Mouse (Mus musculus) C2C12 (cell line): Measurements from ENCODE around the gene Erich6. TPM values are rescaled to one million over a fixed set of nuclear protein-coding genes. Genes with fewer than 3 reads are reported as not detected.

Experiments used
- H3K27me3 ChIP-seq: one replicate; pipeline ENCODE4 v1.6.1; 2011; ENCODE audit not compliant: control insufficient read depth, insufficient read depth, insufficient read length
- H3K36me3 ChIP-seq: one replicate; pipeline ENCODE4 v1.6.1; 2011; ENCODE audit not compliant: control insufficient read depth, insufficient read depth
- H3K4me3 ChIP-seq: one replicate; pipeline ENCODE4 v1.5.1; 2011; ENCODE audit warnings: mild to moderate bottlenecking, control low read depth; ENCODE audit not compliant: poor library complexity, insufficient read depth, severe bottlenecking
- H3K79me2 ChIP-seq: one replicate; pipeline ENCODE4 v1.6.1; 2011; ENCODE audit not compliant: control insufficient read depth, insufficient read depth
- H3K79me3 ChIP-seq: one replicate; pipeline ENCODE4 v1.6.1; 2011; ENCODE audit warnings: low read depth, control low read depth
- H3ac ChIP-seq: one replicate; pipeline ENCODE3; 2011; ENCODE audit warnings: low read depth; ENCODE audit not compliant: control insufficient read depth, insufficient read length
- CEBPB ChIP-seq: IDR thresholded peaks from one replicate; pipeline ENCODE4 v1.6.1; 2011; ENCODE audit warnings: low read depth, mild to moderate bottlenecking, control low read depth, moderate library complexity
- CTCF ChIP-seq: IDR thresholded peaks from one replicate; pipeline ENCODE4 v1.5.1; 2011; ENCODE audit not compliant: control insufficient read depth, insufficient read depth, insufficient read length
- FOSL1 ChIP-seq: IDR thresholded peaks from one replicate; pipeline ENCODE4 v1.8.0; 2011; ENCODE audit warnings: mild to moderate bottlenecking, low read length; ENCODE audit not compliant: poor library complexity, insufficient read depth, severe bottlenecking
- MAX ChIP-seq: IDR thresholded peaks from one replicate; pipeline ENCODE4 v1.6.1; 2011; ENCODE audit warnings: mild to moderate bottlenecking, control low read depth
- MYOD1 ChIP-seq: IDR thresholded peaks from one replicate; pipeline ENCODE4 v1.6.1; 2011; ENCODE audit warnings: low read depth; ENCODE audit not compliant: control insufficient read depth, insufficient read length
- MYOG ChIP-seq: IDR thresholded peaks from one replicate; pipeline ENCODE4 v1.6.1; 2011; ENCODE audit not compliant: control insufficient read depth, insufficient read length; ENCODE audit errors: extremely low read depth
- USF1 ChIP-seq: IDR thresholded peaks from one replicate; pipeline ENCODE4 v1.6.1; 2011; ENCODE audit warnings: low read depth, mild to moderate bottlenecking, control low read depth, moderate library complexity
- polyA plus RNA-seq: library from polyadenylated mRNA; unstranded; fragments of >200 nt; fragmentation: generic; extraction: Trizol; gene quantifications from one replicate; pipeline ENCODE4 v1.2.1, GENCODE M21; 2012; ENCODE audit warnings: missing spikeins

Gene Erich6
- polyA plus RNA-seq, 1 experiment = 0.06 TPM

GRCm38 (mm10) chr3:58680943-58681637, 44.1 kb upstream of the Erich6 start:
- Histone ChIP-seq H3K79me3 (peaks cover 73% of the 10 kb centered on the region), H3K79me2 (peaks cover 99% of the 10 kb centered on the region), H3K27me3 (no peaks in the 10 kb centered on the region), H3K4me3 (no peak overlapping the region), H3ac (no peak overlapping the region), H3K36me3 (peaks cover 14% of the 10 kb centered on the region)
- TF ChIP-seq MYOG (no peak), CTCF (no peak), MYOD1 (no peak), CEBPB (no peak), USF1 (no peak)

- no peaks in the 10 kb centered on the region for H3K27me3 ChIP-seq
- no peak overlapping the region for H3ac ChIP-seq
- peaks cover 23% of the 10 kb centered on the region for H3K36me3 ChIP-seq
- peaks cover 64% of the 10 kb centered on the region for H3K79me3 ChIP-seq
- no peak overlapping the region for H3K4me3 ChIP-seq
- peaks cover 88% of the 10 kb centered on the region for H3K79me2 ChIP-seq
- no peak for TF ChIP-seq FOSL1
- no peak for TF ChIP-seq USF1
- TF ChIP-seq CEBPB = no peak
- TF ChIP-seq MAX = no peak
- TF ChIP-seq CTCF = no peak
- no peak for TF ChIP-seq MYOD1
- TF ChIP-seq MYOG = no peak
Measured at GRCm38 (mm10) chr3:58679996-58680395, 43.0 kb upstream of the Erich6 start.

- Histone ChIP-seq H3K27me3 (no peaks in the 10 kb centered on the region), H3K79me3 (peaks cover 54% of the 10 kb centered on the region), H3K79me2 (peaks cover 77% of the 10 kb centered on the region), H3K36me3 (peaks cover 34% of the 10 kb centered on the region), H3ac (no peak overlapping the region), H3K4me3 (no peak overlapping the region)
- TF ChIP-seq MYOD1 = no peak
- TF ChIP-seq MYOG = no peak
- no peak for TF ChIP-seq CEBPB
- TF ChIP-seq CTCF = no peak
- TF ChIP-seq MAX = no peak
- TF ChIP-seq FOSL1 = no peak
- TF ChIP-seq USF1 = no peak
Measured at GRCm38 (mm10) chr3:58678905-58679304, 41.9 kb upstream of the Erich6 start.

GRCm38 (mm10) chr3:58678384-58678783, 41.4 kb upstream of the Erich6 start:
- no peak overlapping the region for H3ac ChIP-seq
- TF ChIP-seq MAX (no peak), CEBPB (no peak), USF1 (no peak), MYOG (no peak), CTCF (no peak), MYOD1 (no peak), FOSL1 (no peak)
- peaks cover 33% of the 10 kb centered on the region for H3K36me3 ChIP-seq
- no peaks in the 10 kb centered on the region for H3K27me3 ChIP-seq
- H3K79me2 ChIP-seq = peaks cover 72% of the 10 kb centered on the region
- peaks cover 50% of the 10 kb centered on the region for H3K79me3 ChIP-seq
- no peak overlapping the region for H3K4me3 ChIP-seq

GRCm38 (mm10) chr3:58677615-58678014, 40.6 kb upstream of the Erich6 start:
- TF ChIP-seq CEBPB = no peak
- TF ChIP-seq MYOG = no peak
- no peak for TF ChIP-seq MYOD1
- TF ChIP-seq CTCF = no peak
- no peak for TF ChIP-seq MAX
- TF ChIP-seq USF1 = no peak
- TF ChIP-seq FOSL1 = no peak
- no peak overlapping the region for H3K4me3 ChIP-seq
- peaks cover 44% of the 10 kb centered on the region for H3K79me3 ChIP-seq
- H3K27me3 ChIP-seq = no peaks in the 10 kb centered on the region
- no peak overlapping the region for H3ac ChIP-seq
- peaks cover 64% of the 10 kb centered on the region for H3K79me2 ChIP-seq
- H3K36me3 ChIP-seq = peaks cover 31% of the 10 kb centered on the region
